Mouse (Mus musculus): ENCODE data around the gene Tnpo1. TPM values are rescaled to one million over a fixed set of nuclear protein-coding genes. Genes with fewer than 3 reads are reported as not detected.

Tnpo1 gene
- 7.9 TPM for polyA plus RNA-seq (2015; fragmentation: Illumina TruSeq; extraction: RNeasy Lipid Tissue Mini Kit (QIAGEN cat#74804); ENCODE audit: insufficient read depth, low read depth, low replicate concordance)

DNA sequence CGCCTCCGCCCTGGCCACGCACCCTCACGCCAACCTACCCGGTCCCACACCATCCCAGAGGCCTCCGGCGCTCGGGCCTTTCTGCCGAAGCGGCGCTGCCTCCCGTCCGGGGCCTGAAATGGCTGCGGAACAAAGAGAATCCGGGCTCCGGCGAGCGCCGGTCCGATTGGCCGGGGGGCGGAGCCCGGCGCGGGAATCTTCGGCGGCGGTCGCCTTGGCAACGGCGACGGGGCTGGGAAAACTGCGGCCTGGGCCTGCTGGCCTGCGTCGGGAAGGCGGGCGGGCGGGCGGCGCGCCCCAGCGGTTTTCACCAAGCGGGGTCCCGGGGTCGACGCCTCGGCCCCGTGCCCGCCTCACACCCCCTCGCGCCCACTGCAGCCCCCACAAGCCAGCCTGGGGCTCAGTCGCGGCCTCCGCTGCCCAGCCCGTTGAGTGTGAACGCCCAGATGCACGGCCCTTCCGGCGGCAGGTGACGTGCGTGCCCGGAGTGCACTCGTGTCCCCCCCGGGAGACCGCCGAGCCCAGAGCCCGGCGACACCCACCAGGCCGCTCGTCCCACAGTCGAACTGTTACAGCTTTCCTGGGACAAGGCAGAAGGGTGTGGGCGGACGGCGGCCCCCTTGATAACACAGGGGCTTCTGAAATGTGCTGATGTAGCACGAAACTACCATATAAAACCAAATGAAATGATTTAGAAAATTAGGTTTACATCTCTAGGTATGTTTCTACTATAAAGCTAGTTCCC lies at the start of gene Tnpo1:
Gene Tnpo1 (minus strand): TSS at position 172 of the 745 bp plus-strand sequence.

DNA sequence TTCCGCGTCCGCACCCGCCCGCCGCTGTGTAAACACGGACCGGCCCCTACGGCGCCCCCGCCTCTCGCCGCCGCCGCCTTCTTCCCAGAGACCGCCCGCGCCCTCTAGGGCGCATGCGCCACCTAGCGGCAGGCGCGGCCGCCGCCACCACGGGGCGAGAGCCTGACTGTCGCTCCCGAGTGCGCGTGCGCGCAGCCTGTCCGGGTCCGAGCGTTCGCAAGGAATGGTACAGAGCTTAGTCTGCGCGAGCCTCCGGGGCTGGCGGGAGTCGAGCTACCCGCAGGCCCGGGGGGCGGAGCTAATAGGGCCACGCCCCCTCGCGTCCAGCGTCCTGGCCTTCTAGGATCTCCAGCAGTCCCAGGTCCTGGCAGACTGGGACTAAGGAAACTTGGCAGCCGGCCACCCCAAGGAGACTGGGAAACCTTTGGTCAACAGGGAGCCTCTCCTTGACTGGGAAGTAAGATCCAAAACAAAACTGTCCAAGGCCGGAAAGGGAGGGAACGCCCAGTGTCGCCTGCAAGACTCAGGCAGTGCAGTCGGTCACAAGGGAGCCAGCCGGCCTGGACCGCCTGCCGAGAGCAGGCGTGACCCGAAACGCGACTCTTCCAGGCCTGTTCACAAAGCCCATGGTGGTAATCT lies 110.9 kb downstream of the Tnpo1 start, which contains the start of gene Fcho2:
Gene Fcho2 (minus strand): TSS at position 303 of the 639 bp plus-strand sequence.

Other genes with a start within 250 kb of the Tnpo1 start
- not detected for gene Tmem171, start 231.6 kb downstream of the Tnpo1 start, polyA plus RNA-seq (2015; fragmentation: Illumina TruSeq; extraction: RNeasy Lipid Tissue Mini Kit (QIAGEN cat#74804); ENCODE audit: insufficient read depth, low read depth, low replicate concordance)
- gene Fcho2, start 110.9 kb downstream of the Tnpo1 start, polyA plus RNA-seq (2015; fragmentation: Illumina TruSeq; extraction: RNeasy Lipid Tissue Mini Kit (QIAGEN cat#74804); ENCODE audit: insufficient read depth, low read depth, low replicate concordance): 12.0 TPM
- gene 1700024P04Rik, start 58.2 kb upstream of the Tnpo1 start, polyA plus RNA-seq (2015; fragmentation: Illumina TruSeq; extraction: RNeasy Lipid Tissue Mini Kit (QIAGEN cat#74804); ENCODE audit: insufficient read depth, low read depth, low replicate concordance): not detected

Data from pancreas, adult 10 weeks (tissue).